ENCODE assay signal across 8 mouse cellular contexts in the genomic region with DNA sequence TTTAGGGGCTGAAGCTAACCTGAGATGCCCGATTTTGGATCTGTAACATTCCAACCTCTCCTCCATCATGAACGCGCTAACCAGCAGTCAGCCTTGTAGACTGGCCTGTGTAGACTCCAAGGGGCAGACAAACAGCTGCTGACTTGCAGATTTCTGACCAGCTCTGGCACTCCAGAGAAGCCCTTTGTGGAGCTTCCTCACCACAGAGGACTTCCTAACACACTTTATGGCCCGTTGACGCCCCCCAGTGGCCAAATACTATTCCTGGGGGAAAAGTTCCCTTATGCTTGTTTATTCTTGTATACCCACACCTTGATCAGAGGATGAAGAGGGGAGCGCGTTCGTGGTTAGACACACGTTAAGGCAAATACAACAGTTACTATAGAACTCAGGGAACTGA. TPM values are rescaled to one million over a fixed set of nuclear protein-coding genes. Genes with fewer than 3 reads are reported as not detected.
DNase-seq lines count a peak whose midpoint lies in the region; ATAC-seq and TF ChIP-seq lines count a peak whose summit lies in the region.

No protein-coding gene starts in this region.

- H3K9me3 ChIP-seq in neural tube, embryonic 15.5 days (replicated peaks), result no peaks in the 10 kb centered on the region
- H3K9me3 ChIP-seq in liver, embryonic 14.5 days (ENCODE audit: control insufficient read depth, low read length), result no peaks in the 10 kb centered on the region
- no peaks in the 10 kb centered on the region for H3K9me3 ChIP-seq in midbrain, embryonic 11.5 days (ENCODE audit: control insufficient read depth, low read length)

- no peaks in the 10 kb centered on the region for H3K36me3 ChIP-seq in neural tube, embryonic 15.5 days
- no peaks in the 10 kb centered on the region for H3K36me3 ChIP-seq in liver, embryonic 14.5 days (replicated peaks; ENCODE audit: control insufficient read depth, insufficient read depth, low read depth)
- no peaks in the 10 kb centered on the region for H3K36me3 ChIP-seq in midbrain, embryonic 11.5 days (ENCODE audit: control insufficient read depth, insufficient read depth, low read length)

- peak; percentile 41 for TF ChIP-seq CTCF in cortical plate, adult 2 months (IDR thresholded peaks at IDR 0.05; ENCODE audit: extremely low read depth, insufficient read depth, low read length)
- peak; percentile 69 for TF ChIP-seq CTCF in liver, embryonic 14.5 days (IDR thresholded peaks at IDR 0.05; ENCODE audit: low read depth)

- peak; percentile 29 for DNase-seq in neural tube, embryonic 10.5 days (ENCODE audit: extremely low spot score, low spot score)
- DNase-seq in T-cell, adult 2 months (ENCODE audit: low spot score), result peak; percentile 72
- DNase-seq in kidney, adult 18-20 months, result peak; percentile 80
- DNase-seq in liver, embryonic 14.5 days (ENCODE audit: low read depth in 3 of 3, low spot score in 3 of 3), result peak; percentile 45 to 52 (median 52)
- peak; percentile 32 for DNase-seq in right cerebral cortex, postnatal 4 days
- no peak for DNase-seq in midbrain, embryonic 11.5 days (ENCODE audit: low spot score, missing footprints)

- H3K9ac ChIP-seq in neural tube, embryonic 15.5 days (replicated peaks), result no peak overlapping the region
- no peak overlapping the region for H3K9ac ChIP-seq in liver, embryonic 14.5 days (replicated peaks)
- H3K9ac ChIP-seq in midbrain, embryonic 11.5 days (ENCODE audit: low read length), result no peak overlapping the region

- no peak overlapping the region for H3K27ac ChIP-seq in neural tube, embryonic 15.5 days (replicated peaks)
- no peak overlapping the region for H3K27ac ChIP-seq in cortical plate, adult 2 months (ENCODE audit: insufficient read depth, low read length)
- H3K27ac ChIP-seq in liver, embryonic 14.5 days, result no peak overlapping the region
- H3K27ac ChIP-seq in midbrain, embryonic 11.5 days (ENCODE audit: low read depth, low read length), result no peak overlapping the region

- 0 out of 2 replicates have a peak, but pooled peaks cover 3% of the 10 kb centered on the region for H3K4me1 ChIP-seq in neural tube, embryonic 15.5 days
- H3K4me1 ChIP-seq in cortical plate, adult 2 months (ENCODE audit: control insufficient read depth, insufficient read depth, low read length), result no peaks in the 10 kb centered on the region
- H3K4me1 ChIP-seq in liver, embryonic 14.5 days (replicated peaks; ENCODE audit: control insufficient read depth in 2 of 2, insufficient read depth in 2 of 2, low read length in 1 of 2), result no peaks in the 10 kb centered on the region; a peak in 1 of 4 replicates
- no peaks in the 10 kb centered on the region for H3K4me1 ChIP-seq in midbrain, embryonic 11.5 days (ENCODE audit: control insufficient read depth, insufficient read depth, low read length)

- WGBS in neural tube, embryonic 15.5 days, result 69% methylated on average over 9 of the region's 9 CpGs
- 38% methylated on average over 9 of the region's 9 CpGs for WGBS in liver, embryonic 14.5 days (ENCODE audit: insufficient replicate concordance)
- WGBS in midbrain, embryonic 11.5 days, result 70% methylated on average over 9 of the region's 9 CpGs

- H3K4me2 ChIP-seq in neural tube, embryonic 15.5 days, result no peak overlapping the region
- H3K4me2 ChIP-seq in liver, embryonic 14.5 days (ENCODE audit: low read depth), result no peak overlapping the region
- no peak overlapping the region for H3K4me2 ChIP-seq in midbrain, embryonic 11.5 days

- no peak for TF ChIP-seq EP300 in liver, embryonic 14.5 days (IDR thresholded peaks at IDR 0.05; ENCODE audit: low read depth)

- H3K4me3 ChIP-seq in neural tube, embryonic 15.5 days (replicated peaks), result no peak overlapping the region
- no peak overlapping the region for H3K4me3 ChIP-seq in cortical plate, adult 2 months (ENCODE audit: insufficient read depth, low read length)
- no peak overlapping the region for H3K4me3 ChIP-seq in liver, embryonic 14.5 days (ENCODE audit: insufficient read depth in 1 of 2, low read depth in 2 of 2, low read length in 2 of 2)
- H3K4me3 ChIP-seq in midbrain, embryonic 11.5 days (ENCODE audit: low read depth, low read length), result no peak overlapping the region

- no peak for TF ChIP-seq POLR2A in cortical plate, adult 2 months (IDR thresholded peaks at IDR 0.05; ENCODE audit: extremely low read depth, insufficient read depth, low read length)

- ATAC-seq in neural tube, embryonic 15.5 days (ENCODE audit: low FRiP score), result no peak
- peak; percentile 50; the same call in 1 of the 2 replicates for ATAC-seq in liver, embryonic 14.5 days (ENCODE audit: insufficient read depth)
- ATAC-seq in midbrain, embryonic 11.5 days (ENCODE audit: low FRiP score), result no peak

- H3K27me3 ChIP-seq in neural tube, embryonic 15.5 days (replicated peaks), result no peaks in the 10 kb centered on the region
- H3K27me3 ChIP-seq in liver, embryonic 14.5 days (ENCODE audit: control insufficient read depth, insufficient read depth, low read length), result no peaks in the 10 kb centered on the region
- no peaks in the 10 kb centered on the region for H3K27me3 ChIP-seq in midbrain, embryonic 11.5 days (ENCODE audit: control insufficient read depth, insufficient read depth, low read length)

RNA-seq across cellular contexts. Expression of a gene that starts 12.8 kb away (rescaled TPM):
- polyA plus RNA-seq in neural tube, embryonic 15.5 days (2015; fragmentation: Nextera tagmentation; extraction: Ambion mirVana), result 4.4 and 4.9 TPM in 2 replicates
- polyA plus RNA-seq in cortical plate, adult 2 months (2012; rRNA removed), result 9.1 and 9.7 TPM in 2 replicates
- polyA plus RNA-seq in liver, embryonic 14.5 days (2012; rRNA removed), result 3.5 and 4.6 TPM in 2 replicates
- 3.7 and 4.2 TPM in 2 replicates for polyA plus RNA-seq in liver, embryonic 14.5 days (2014; fragmentation: Nextera tagmentation; extraction: Ambion mirVana)
- 6.3 and 7.1 TPM in 2 replicates for polyA plus RNA-seq in midbrain, embryonic 11.5 days (2014; fragmentation: Nextera tagmentation; extraction: Ambion mirVana)
